Mouse (Mus musculus) testis, adult 2 months (tissue): ENCODE results near the gene Cep295. TPM values are rescaled to one million over a fixed set of nuclear protein-coding genes. Genes with fewer than 3 reads are reported as not detected.

Experiments
- H3K27ac ChIP-seq: fragments of 200-500 bp; 2 replicates; pipeline ENCODE4 v1.5.1; 2012; ENCODE audit warnings: low read depth, low read length; ENCODE audit not compliant: control insufficient read depth, insufficient read depth
- H3K27me3 ChIP-seq: fragments of 200-500 bp; 2 replicates; pipeline ENCODE4 v1.6.1; 2012; ENCODE audit warnings: mild to moderate bottlenecking, low read length, moderate library complexity; ENCODE audit not compliant: control insufficient read depth, insufficient read depth
- H3K36me3 ChIP-seq: fragments of 200-500 bp; 2 replicates; pipeline ENCODE4 v1.6.1; 2012; ENCODE audit warnings: mild to moderate bottlenecking, low read length; ENCODE audit not compliant: control insufficient read depth, insufficient read depth
- H3K4me1 ChIP-seq: fragments of 200-500 bp; 2 replicates; pipeline ENCODE4 v1.6.1; 2012; ENCODE audit warnings: low read length; ENCODE audit not compliant: control insufficient read depth, insufficient read depth
- H3K4me3 ChIP-seq: fragments of 200-500 bp; 2 replicates; pipeline ENCODE4 v1.5.1; 2012; ENCODE audit warnings: low read depth, mild to moderate bottlenecking, low read length, moderate library complexity, mixed read lengths; ENCODE audit not compliant: control insufficient read depth
- CTCF ChIP-seq: fragments of 200-500 bp; IDR thresholded peaks from 2 replicates; pipeline ENCODE4 v1.5.1; 2012; ENCODE audit warnings: low read depth, mild to moderate bottlenecking, inconsistent platforms, low read length, moderate library complexity; ENCODE audit not compliant: control insufficient read depth, insufficient read depth, insufficient replicate concordance
- POLR2A ChIP-seq: fragments of 200-500 bp; IDR thresholded peaks from 2 replicates; pipeline ENCODE4 v1.6.1; 2012; ENCODE audit warnings: low read depth, mild to moderate bottlenecking, inconsistent platforms, low read length, moderate library complexity; ENCODE audit not compliant: control insufficient read depth
- polyA plus RNA-seq: library from polyadenylated mRNA; depleted of rRNA; stranded (reverse); fragments of >200 nt; gene quantifications from 2 replicates; pipeline ENCODE4 v1.2.3, GENCODE M21; 2012

Gene Cep295
- polyA plus RNA-seq, 1 experiment = 20.8 TPM

DNA sequence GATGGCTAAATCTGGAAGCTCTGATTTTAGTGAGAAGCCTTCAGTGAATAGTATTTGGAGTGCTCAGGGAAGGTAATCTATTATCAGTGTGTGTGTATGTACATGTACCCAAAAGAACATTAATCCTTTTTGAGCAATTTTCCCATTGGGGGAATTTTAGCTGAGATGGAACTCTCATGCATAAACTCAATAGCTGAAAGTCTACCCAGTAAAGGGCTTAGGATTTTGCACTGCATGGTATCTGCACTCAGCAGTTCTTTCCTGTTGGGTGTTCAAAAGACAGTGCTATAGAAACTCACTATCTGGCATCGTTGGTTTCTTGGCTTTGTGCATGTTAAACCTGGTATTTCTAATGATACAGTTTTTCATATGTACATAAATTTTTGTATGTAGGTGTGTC lies 43.0 kb downstream of the Cep295 start:
- Histone ChIP-seq H3K4me3 (no peak overlapping the region), H3K27ac (no peak overlapping the region), H3K4me1 (no peaks in the 10 kb centered on the region), H3K36me3 (no peaks in the 10 kb centered on the region; the same call in 1 of the 2 replicates), H3K27me3 (no peaks in the 10 kb centered on the region)
- TF ChIP-seq CTCF = no peak
- no peak for TF ChIP-seq POLR2A

DNA sequence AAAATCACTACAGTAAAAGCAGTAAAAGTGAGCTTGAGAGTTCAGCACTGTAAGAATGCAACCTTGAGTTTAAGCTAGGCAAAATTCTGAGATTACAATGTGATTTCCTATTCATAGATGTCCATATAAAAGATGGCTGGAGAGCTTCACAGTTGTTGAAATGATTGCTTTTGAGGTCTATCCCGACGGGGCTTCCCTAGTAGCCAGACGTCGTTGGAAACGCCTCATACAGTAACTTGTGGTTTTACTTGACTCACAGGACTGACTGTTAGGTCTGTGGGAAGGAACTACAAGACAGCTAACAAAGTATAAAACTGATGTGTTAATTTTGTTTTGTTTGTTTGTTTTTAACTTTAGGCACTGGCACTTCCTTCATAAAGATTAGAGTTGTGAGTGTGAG lies 44.0 kb downstream of the Cep295 start:
- no peak overlapping the region for H3K4me3 ChIP-seq
- H3K4me1 ChIP-seq = no peaks in the 10 kb centered on the region
- TF ChIP-seq POLR2A (no peak), CTCF (no peak)
- no peaks in the 10 kb centered on the region for H3K27me3 ChIP-seq
- peaks cover 1% of the 10 kb centered on the region for H3K36me3 ChIP-seq
- H3K27ac ChIP-seq = no peak overlapping the region

DNA sequence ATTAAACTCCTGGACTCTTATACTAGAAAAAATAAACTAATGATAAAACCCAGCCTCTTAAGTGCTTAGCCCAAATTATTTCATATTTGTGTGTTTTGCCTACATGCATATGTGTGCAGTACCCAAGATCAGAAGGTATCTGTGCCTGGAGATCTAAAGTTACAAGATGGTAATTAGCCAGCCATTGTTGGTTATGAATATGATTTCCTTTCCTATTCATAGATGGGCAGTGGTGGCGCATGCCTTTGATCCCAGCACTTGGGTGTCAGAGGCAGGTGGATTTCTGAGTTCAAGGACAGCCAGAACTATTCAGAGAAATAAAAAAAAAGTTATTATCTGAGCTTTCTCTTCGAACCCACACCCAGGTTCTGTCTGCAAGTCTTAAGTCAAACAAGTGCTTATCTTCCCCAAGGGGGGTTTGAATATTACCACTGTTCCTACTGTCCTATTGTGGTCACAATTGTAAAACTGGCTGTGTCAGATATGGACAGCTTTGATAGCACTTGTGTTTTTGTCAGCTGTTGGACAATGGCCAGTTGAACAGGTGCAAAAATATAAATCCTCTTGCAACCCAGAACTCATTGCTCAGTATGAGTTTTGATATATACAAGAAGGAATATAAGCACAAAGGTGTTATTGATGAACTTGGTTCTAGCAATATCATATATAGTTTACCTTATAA lies 45.4 kb downstream of the Cep295 start:
- Histone ChIP-seq H3K27me3 (no peaks in the 10 kb centered on the region), H3K27ac (no peak overlapping the region), H3K4me1 (peaks cover under 1% of the 10 kb centered on the region; the same call in 1 of the 2 replicates), H3K36me3 (peaks cover 1% of the 10 kb centered on the region), H3K4me3 (no peak overlapping the region)
- TF ChIP-seq CTCF = no peak
- TF ChIP-seq POLR2A = no peak

- TF ChIP-seq POLR2A = no peak
- no peak for TF ChIP-seq CTCF
- Histone ChIP-seq H3K36me3 (peaks cover 1% of the 10 kb centered on the region), H3K27me3 (no peaks in the 10 kb centered on the region), H3K4me1 (peaks cover 4% of the 10 kb centered on the region), H3K4me3 (no peak overlapping the region), H3K27ac (no peak overlapping the region)
Measured at GRCm38 (mm10) chr9:15310179-15310578, 47.4 kb downstream of the Cep295 start.

DNA sequence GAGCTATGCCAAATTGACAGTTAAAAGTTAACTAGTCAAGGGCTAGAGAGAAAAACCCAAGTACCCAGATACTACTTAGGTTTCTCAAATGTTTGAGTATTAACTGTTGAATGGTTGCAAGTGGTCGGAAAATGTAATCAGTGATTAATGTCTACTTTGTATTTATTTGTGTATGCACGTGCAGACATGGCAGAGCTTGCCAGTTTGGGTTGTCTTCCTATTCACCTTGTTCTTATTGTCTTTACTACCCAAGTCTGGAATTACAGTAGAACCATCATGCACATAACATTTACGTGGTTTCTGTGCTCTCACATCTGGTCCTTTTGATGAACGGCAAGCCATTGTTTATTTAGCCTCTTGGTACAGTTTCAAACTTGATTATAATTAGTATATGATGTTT lies 48.2 kb downstream of the Cep295 start:
- H3K4me3 ChIP-seq = no peak overlapping the region
- no peaks in the 10 kb centered on the region for H3K27me3 ChIP-seq

GRCm38 (mm10) chr9:15308254-15308653 lies 49.3 kb downstream of the Cep295 start:
- Histone ChIP-seq H3K4me3 (no peak overlapping the region), H3K27ac (no peak overlapping the region), H3K36me3 (peaks cover 1% of the 10 kb centered on the region), H3K4me1 (peaks cover 9% of the 10 kb centered on the region), H3K27me3 (no peaks in the 10 kb centered on the region)
- TF ChIP-seq CTCF (no peak), POLR2A (no peak)

More for the DNA sequence above, 48.2 kb downstream of the Cep295 start:
- peaks cover 9% of the 10 kb centered on the region for H3K4me1 ChIP-seq
- no peak overlapping the region for H3K27ac ChIP-seq
- no peak for TF ChIP-seq CTCF
- TF ChIP-seq POLR2A = no peak
- H3K36me3 ChIP-seq = peaks cover 1% of the 10 kb centered on the region

GRCm38 (mm10) chr9:15307257-15307656 lies 50.3 kb downstream of the Cep295 start:
- H3K36me3 ChIP-seq = peaks cover 1% of the 10 kb centered on the region
- H3K27ac ChIP-seq = no peak overlapping the region
- TF ChIP-seq POLR2A (no peak), CTCF (no peak)

More at GRCm38 (mm10) chr9:15307257-15307656, 50.3 kb downstream of the Cep295 start:
- Histone ChIP-seq H3K4me3 (peak overlapping the region; percentile 93), H3K27me3 (no peaks in the 10 kb centered on the region), H3K4me1 (peaks cover 9% of the 10 kb centered on the region)
